Mouse (Mus musculus) brain, embryonic 18.5 days (tissue): ENCODE measurements around the gene Hacl1.

Experiments
- DNase-seq: peaks from one replicate; pipeline ENCODE4 v3.0.0-alpha.2; 2012; ENCODE audit warnings: low read depth, low spot score

Gene Hacl1

DNA sequence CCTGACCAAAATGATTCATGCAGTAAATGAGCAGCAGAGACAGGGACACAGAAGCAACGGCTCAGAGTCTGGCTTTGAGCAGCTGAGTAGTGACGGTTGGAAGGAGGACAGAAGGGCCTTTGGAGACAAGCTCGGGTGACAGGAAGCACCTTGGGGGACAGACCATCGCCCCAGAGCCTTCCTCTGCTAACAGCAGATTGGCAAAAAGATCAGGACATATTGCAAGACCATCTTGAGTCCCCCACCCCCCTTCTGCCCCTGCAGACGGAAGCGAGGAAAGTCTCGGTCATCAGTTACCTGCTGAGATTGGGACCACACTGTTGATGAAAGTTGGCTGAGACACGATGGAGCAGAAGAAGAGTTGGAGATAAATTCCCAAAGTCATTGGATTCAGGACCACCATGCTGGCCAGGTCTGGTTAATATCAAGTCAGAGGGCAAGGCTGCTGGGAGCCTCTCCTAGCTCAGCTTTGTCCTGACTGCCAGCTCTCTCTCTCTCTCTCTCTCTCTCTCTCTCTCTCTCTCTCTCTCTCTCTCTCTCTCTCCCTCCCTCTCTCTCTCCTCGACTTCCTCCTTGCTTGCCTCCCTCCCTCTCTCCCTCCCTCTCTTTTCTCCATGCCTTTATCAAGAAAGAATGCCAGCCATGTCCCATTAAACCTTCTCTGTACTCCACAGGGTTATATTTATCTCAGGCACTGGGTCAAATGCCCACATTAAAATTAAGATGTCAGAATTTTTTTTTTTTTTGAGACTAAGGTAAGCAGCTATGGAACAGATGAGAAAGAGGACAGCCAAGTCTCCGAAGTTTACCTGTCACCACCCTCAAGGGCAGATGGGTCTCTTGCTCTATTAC, 64.0 kb downstream of the Hacl1 start:
- no peak for DNase-seq

GRCm38 (mm10) chr14:31575866-31576265, 65.2 kb downstream of the Hacl1 start:
- DNase-seq = no peak

DNA sequence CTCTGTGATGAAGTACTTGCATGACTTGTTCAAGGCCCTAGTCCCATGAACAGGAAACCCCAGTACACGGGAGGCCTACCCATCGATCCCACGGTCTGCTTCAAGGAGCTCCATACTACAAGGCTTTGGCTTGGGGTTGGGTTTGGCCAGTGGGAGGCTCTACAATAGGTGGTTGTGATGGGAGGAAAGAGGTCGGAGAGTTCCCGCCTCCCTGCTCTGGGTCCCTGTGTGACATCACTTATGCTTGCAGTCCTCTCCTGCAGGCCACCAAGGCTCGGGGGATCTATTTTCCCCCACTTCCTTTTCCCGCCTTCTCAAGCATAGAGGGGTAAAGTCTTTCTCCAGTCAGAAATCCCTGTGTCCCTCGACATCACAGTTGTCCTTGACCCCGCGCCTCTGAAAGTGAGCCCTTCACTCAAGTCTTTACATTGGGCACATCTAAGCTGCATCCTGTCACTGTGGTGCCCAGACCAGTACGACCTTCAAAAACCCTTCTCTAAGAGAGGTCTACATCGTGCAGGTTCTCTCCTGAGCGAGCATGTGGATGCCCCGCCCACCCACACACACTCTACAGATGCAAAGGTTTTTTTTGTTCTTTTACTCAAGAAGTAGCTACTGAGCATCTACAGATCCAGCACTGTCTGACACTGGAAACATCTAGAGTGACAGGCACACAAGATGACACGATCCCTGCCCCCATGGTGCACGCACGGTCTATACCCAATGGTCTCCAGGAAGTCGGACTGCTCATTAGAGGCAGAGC, 66.0 kb downstream of the Hacl1 start:
- DNase-seq = no peak

DNA sequence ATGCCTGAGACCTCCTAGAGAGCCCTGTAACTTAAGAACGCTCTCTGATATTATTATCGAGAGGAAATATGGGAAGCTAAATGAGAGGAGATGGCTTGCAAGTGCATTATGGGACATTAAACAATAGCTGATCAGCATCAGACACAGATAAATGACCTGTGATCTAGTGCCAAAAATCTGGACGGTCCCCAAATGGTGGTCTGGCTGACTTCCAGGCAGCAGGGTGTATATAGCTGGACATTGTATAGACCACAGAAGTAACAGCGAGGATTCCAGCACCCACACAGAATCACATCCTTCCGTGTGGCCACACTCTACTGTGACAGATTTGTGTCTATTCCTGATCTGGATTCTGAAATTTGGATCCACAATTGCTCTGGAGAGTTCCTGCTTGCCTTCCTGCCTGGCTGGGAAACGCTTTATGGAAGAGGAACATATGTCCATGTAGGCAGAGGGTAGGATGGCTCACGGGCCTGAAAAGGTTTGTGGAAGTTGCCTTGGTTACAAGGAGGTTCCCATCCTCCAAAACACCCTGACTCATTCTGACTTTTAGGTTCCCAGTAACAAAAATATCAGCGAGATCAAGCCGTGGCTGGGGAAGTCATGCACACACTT, 68.4 kb downstream of the Hacl1 start:
- DNase-seq = no peak

DNA sequence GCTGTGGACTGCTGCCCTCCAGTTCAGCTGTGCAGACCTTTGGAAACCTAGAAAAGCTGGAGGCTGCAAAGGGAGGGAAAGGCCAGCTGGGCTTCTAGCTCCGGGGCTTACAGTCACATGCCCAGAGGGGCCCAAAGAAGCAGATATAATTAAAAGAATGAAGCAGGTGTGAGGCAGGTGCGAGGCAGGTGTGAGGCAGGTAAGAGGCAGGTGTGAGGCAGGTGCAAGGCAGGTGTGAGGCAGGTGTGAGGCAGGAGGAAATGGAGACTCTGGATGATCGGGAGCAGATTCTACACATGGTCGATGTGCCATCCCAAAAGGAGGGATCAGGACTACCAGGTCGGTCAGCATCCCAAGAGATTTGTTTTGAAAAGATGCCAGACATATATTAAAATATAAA, 69.7 kb downstream of the Hacl1 start:
- no peak for DNase-seq

DNA sequence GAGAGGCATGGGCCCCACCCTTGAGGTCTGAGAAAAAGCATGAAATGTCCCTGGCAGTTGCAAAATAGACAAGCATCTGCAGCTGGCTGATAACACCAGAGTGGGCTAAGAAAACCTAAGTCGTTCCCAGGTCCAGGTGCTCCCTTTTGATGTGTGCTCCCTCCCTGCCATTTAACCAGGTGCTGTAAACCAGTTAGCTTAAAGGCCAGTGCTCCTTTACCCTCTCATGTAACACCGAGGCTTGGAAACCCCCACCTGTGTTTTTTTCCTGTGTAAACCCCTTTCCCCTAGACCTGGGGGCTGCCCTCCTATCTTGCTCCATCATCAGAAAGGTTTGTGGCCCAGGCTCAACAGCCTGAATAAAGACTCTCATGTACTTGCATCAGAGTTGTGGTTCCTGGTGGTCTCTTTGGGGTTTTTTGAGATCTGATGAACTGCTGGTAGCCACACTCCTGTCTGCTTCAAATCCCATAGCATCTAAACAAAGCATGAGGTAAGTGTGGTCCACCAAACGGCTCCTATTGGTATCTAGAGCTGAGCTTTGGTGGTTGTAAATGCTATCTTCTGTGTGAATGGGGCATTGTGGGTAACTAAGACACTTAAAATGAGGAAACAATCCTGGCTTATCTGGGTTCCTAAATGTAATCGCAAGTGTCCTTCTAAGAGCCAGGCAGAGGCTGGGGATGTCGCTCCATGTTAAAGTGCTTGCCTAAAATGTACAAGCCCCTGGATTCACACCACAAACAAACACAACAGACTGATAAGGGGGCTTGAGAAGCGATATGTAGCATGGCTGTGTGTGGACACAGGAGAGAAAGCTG, 70.7 kb downstream of the Hacl1 start:
- DNase-seq = no peak

GRCm38 (mm10) chr14:31569151-31569631, 71.9 kb downstream of the Hacl1 start:
- DNase-seq = no peak

DNA sequence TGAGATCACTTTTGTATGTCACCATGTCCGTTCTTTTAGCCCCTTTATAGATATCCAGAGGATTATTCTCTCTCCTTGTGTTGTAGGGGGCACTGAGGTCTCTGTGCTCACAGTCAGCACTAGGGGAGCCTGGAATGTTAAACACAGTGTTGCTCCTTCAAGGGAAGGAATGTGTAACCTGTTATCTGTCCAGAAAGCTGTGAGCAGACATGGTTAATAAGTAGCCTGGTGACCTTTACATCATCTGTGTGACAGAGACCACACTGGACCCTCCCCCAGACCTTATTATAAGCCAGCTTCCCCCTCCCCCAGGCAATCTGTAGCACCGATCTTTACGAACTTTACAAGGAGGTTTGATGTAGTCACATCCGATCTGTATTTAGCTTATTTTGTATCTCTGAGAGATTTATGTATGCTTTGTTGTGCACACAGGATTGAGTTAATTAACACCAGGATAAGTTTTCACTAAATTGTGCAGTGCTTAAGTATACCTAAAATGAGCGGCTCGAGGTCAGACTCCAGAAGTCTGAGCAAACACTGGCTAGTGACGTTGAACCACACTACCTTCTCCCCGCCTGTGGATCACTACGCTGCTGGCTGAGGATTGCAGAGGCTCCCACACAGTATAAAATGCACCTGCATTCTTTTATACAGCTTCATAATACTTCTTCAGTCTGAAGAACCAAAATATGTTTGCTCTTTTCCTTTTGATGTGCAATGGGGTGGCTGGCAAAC, 75.4 kb downstream of the Hacl1 start:
- no peak for DNase-seq

- no peak for DNase-seq
Measured at GRCm38 (mm10) chr14:31564452-31565179, 76.5 kb downstream of the Hacl1 start.

DNA sequence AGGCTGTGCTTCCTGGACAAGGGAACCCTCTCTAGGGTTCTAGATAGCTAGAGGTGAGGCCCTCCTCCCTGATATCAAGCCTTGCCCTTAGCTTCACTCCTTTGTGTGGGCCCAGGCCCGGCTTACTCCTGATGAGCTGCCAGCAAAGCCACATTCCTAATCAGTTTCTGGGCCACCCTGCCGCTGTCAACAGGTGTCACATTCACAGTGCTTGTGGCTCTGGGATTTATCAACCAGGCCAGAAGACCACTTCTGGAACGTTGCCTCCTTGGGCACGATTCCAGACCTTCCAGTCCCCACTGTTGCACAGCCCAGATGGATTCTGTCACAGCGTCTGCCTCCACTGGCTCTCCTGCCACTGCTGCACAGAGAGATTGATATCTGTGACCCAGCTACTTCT, 80.2 kb downstream of the Hacl1 start:
- DNase-seq = no peak

DNA sequence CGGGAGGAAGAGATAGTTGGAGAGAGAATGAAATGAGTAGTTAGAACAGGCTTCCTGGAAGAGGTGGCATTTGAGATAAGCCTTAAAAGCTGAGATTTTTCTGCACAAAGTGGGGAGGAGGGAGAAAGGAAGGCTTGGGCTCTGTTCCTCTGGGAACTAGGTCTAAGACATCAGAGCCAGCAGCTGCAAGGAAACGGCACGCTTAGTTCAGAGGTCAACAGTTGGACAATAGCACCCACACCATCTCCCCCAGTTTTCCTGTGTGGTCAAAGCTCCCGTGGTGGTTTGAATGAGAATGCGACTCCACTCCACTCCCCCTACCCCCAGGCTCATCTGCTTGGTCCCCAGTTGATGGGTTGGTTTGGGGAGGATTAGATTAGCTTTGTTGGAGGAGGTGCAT, 81.9 kb downstream of the Hacl1 start:
- no peak for DNase-seq

- no peak for DNase-seq
Measured at GRCm38 (mm10) chr14:31557784-31558183, 83.3 kb downstream of the Hacl1 start.

DNA sequence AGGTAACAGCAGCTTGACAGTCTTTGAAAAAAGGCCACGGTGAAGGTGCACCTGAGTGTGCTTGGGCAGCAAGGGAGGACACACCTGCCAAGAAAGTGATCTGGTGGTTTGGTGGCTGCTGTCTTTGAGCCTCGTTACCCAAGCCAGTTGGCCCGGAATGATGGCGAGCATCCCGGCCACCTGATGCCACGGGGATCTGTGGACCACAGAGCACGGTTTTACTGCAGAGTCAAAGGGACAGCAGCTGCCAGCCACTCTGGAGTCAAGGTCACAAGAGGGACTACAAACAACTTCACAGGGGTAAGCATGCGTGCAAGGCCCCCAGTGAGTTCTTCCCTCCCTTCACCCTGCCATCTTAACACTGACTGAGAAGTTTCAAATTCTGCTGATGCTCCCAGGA, 83.8 kb downstream of the Hacl1 start:
- DNase-seq = no peak

DNA sequence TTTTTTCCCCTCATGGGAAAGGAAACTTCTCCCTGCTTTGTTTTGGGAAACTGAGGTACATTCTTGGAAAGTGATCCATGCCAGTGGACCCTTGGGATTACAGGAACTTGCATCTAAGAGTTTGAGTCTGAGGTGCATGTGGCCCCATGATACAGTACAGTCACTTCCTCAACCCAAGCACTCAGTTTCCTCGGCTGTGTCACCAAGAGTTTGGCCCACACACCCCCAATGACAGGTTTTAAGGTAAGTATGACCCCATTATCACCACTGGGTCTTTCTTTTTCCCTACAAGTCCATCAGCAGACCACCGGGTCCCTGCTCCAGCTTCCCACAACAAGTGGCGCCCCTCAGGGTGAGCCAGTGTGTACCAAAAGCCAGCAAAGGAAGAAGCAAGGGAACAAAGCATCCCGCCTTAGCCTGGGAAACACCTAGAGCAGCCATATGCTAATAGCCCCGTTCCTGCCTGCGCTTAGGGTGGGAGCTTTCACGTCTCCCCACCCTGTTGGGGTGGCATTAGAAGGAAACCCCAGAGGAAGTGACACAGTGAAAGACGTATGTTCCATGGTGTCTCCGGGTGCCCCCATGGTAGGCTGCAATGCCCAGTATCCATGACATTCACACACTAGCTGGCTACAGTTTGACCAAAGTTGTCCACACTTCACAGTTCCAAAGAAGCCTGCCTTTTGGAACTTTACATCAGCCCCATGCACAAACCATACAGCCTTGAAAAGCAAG, 84.4 kb downstream of the Hacl1 start:
- no peak for DNase-seq

- no peak for DNase-seq
Measured at GRCm38 (mm10) chr14:31555963-31556434, 85.1 kb downstream of the Hacl1 start.

- DNase-seq = no peak
Measured at GRCm38 (mm10) chr14:31555021-31555420, 86.1 kb downstream of the Hacl1 start.
